Mouse (Mus musculus): ENCODE data around the gene Chst10.

The Chst10 gene

DNA sequence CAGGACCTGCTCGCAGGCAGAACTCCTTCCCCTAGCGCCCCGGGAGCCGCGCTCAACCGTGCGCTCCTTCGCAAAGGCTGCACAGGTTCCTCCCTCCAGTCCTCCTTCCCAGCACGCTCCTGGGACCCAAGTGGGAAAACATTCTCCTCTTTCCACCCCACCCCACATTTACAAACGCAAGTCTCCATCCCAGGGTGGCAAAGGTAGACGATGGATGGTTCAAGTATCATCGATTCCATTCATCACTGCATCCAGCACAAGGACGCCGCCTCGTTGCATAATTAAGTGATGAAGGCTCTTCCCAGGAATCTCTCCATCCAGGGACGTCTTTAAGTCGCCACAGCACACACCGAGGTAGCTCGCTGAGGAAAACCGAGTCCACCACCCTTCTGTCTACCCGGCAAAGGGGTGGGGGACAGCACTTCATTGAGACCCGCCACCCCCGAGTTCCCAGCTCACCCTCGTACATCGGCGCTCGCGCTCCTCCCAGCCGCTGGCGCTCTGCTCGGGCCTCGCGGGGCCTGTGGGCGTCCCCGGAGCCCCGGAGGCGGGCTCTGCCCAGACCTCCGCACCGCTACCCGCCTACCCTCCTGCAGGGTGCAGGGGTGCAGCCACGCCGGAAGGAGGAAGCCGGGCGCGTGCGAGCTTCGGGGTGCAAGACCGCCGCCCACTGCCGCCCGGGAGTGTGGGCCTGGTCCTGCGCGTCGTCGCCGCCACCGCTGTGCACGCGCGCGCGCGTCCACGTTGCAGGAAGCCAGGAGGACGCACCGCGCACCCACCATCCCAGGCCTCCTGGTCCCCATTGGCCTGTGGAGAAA, at the start of gene Chst10:
Gene Chst10 (minus strand): TSS at position 731 of the 818 bp plus-strand sequence.
- in situ Hi-C loops (cut with MboI; ENCODE audit: low pct_unique_long_range_greater_than_20kb in 1 of 2, low sequenced_read_pairs in 2 of 2, unreplicated experiment in 1 of 2): no loop called here

DNA sequence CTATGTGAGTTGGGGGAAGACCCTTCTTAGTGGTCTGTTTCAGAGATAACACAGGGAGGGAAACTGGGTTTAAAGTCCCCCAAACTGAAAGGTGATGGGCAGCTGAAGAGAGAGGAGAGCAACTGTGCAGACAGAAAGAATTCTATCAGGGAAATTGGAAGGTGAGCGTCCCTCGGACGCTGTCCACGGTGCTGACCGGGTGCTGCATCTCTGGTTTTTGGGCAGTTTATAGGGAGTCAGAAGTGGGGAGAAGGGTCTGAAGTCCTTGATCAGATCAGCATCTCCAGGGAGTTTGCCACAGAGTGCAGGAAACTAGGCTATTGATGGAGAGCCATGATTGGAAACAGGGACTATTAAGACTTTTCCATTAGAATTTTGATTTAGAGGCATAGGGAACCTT, 41.6 kb upstream of the Chst10 start:
- in situ Hi-C loops (cut with MboI; ENCODE audit: low pct_unique_long_range_greater_than_20kb in 1 of 2, low sequenced_read_pairs in 2 of 2, unreplicated experiment in 1 of 2): loop anchor here (10.0 kb wide), 1 partner anchor 75 kb away; no protein-coding TSS in a partner anchor

GRCm38 (mm10) chr1:38938849-38939248, 40.9 kb upstream of the Chst10 start, which contains the start of gene Nms:
TSS of gene Nms (plus strand) at chr1:38939149.
- in situ Hi-C loops (cut with MboI; ENCODE audit: low pct_unique_long_range_greater_than_20kb in 1 of 2, low sequenced_read_pairs in 2 of 2, unreplicated experiment in 1 of 2): loop anchor here (10.0 kb wide), 1 partner anchor 74 kb away; no protein-coding TSS in a partner anchor

GRCm38 (mm10) chr1:38936780-38937179, 38.8 kb upstream of the Chst10 start:
- in situ Hi-C loops (cut with MboI; ENCODE audit: low pct_unique_long_range_greater_than_20kb in 1 of 2, low sequenced_read_pairs in 2 of 2, unreplicated experiment in 1 of 2): loop anchor here (10.0 kb wide), 1 partner anchor 72 kb away; no protein-coding TSS in a partner anchor

DNA sequence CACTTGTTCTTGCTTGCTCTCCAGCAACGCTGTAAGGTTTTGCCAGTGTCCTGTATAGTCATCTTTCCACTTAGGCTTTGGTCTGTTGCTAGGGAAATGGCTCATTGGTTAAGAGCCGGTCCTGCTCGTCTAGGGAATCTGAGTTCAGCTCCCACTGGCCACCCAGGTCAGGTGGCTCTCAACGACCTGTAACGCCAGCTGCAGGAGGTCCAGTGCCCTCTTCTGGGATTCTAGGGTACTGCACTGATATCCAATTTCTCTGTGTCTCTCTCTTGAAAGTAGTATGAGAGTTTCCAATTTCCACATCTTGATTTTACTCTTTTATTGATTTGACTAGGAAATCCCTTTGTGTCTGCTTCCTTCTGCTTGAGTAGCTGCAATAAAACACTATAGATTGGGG, 36.7 kb upstream of the Chst10 start:
- in situ Hi-C loops (cut with MboI; ENCODE audit: low pct_unique_long_range_greater_than_20kb in 1 of 2, low sequenced_read_pairs in 2 of 2, unreplicated experiment in 1 of 2): loop anchor here (10.0 kb wide), 1 partner anchor 70 kb away; no protein-coding TSS in a partner anchor

- in situ Hi-C loops (cut with MboI; ENCODE audit: low pct_unique_long_range_greater_than_20kb in 1 of 2, low sequenced_read_pairs in 2 of 2, unreplicated experiment in 1 of 2): loop anchor here (10.0 kb wide), 1 partner anchor 66 kb away; no protein-coding TSS in a partner anchor
Measured at GRCm38 (mm10) chr1:38930767-38931166, 32.8 kb upstream of the Chst10 start.

DNA sequence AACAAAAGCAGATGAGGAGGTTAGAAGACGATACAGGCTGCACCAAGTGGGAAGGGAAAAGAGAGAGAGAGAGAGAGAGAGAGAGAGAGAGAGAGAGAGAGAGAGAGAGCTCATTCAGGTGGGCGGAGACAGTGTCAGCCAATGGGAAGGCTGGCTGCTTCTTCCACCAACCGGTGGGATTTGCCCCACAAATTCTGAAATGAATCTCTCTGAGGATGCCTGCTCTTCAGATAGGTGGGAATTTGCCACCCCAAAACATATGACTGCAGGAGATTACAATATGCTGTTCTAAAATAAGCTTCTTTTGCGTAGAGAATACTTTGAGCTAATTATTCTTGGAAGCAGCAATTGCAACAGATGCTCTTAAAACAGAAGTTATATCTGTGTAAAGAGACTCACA, 31.5 kb upstream of the Chst10 start:
- in situ Hi-C loops (cut with MboI; ENCODE audit: low pct_unique_long_range_greater_than_20kb in 1 of 2, low sequenced_read_pairs in 2 of 2, unreplicated experiment in 1 of 2): no loop called here

DNA sequence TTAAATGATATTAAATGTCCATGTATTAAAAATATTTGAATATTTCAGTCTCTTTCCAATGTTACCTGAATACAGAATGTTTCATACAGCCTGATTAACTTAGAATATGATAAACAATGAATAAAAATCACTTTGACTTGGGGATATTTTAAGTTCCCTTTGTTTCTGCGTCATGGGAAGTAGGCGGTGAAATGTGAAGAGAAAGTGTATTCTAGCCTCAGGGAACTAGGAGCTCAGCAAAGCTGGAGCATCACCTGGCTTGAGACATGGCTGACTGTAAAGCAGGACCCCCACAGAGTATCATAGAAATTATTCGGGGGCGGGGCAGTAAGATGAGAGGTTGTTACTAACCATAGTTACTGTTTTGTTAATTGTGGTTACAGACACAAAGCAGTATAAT, 31.0 kb upstream of the Chst10 start:
- in situ Hi-C loops (cut with MboI; ENCODE audit: low pct_unique_long_range_greater_than_20kb in 1 of 2, low sequenced_read_pairs in 2 of 2, unreplicated experiment in 1 of 2): no loop called here

GRCm38 (mm10) chr1:38903985-38904384, 6.0 kb upstream of the Chst10 start:
- in situ Hi-C loops (cut with MboI; ENCODE audit: low pct_unique_long_range_greater_than_20kb in 1 of 2, low sequenced_read_pairs in 2 of 2, unreplicated experiment in 1 of 2): no loop called here

GRCm38 (mm10) chr1:38902571-38902970, 4.6 kb upstream of the Chst10 start:
- in situ Hi-C loops (cut with MboI; ENCODE audit: low pct_unique_long_range_greater_than_20kb in 1 of 2, low sequenced_read_pairs in 2 of 2, unreplicated experiment in 1 of 2): no loop called here

- in situ Hi-C loops (cut with MboI; ENCODE audit: low pct_unique_long_range_greater_than_20kb in 1 of 2, low sequenced_read_pairs in 2 of 2, unreplicated experiment in 1 of 2): no loop called here
Measured at GRCm38 (mm10) chr1:38893081-38893480, 4.9 kb downstream of the Chst10 start.

DNA sequence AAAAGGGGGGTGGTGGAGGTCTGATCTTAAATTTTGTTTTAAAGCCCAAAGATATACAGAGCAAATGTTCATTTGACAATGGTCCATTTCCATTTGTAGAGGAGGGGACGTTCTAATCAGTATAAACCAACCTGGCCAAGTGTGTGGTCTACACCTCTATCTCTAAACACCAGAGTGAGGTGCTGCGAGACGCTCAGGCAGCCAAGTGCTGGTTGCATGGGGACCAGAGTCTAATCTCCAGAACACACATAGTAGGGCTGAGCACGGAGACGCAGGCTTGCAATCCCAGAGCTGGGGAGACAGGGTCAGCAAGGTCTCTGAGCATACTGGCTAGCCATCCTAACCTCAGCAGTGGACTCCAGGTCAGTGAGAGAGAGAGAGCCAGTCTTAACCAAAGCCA, 6.5 kb downstream of the Chst10 start:
- in situ Hi-C loops (cut with MboI; ENCODE audit: low pct_unique_long_range_greater_than_20kb in 1 of 2, low sequenced_read_pairs in 2 of 2, unreplicated experiment in 1 of 2): no loop called here

GRCm38 (mm10) chr1:38888803-38889202, 9.2 kb downstream of the Chst10 start:
- in situ Hi-C loops (cut with MboI; ENCODE audit: low pct_unique_long_range_greater_than_20kb in 1 of 2, low sequenced_read_pairs in 2 of 2, unreplicated experiment in 1 of 2): no loop called here

- in situ Hi-C loops (cut with MboI; ENCODE audit: low pct_unique_long_range_greater_than_20kb in 1 of 2, low sequenced_read_pairs in 2 of 2, unreplicated experiment in 1 of 2): no loop called here
Measured at GRCm38 (mm10) chr1:38887011-38887410, 10.9 kb downstream of the Chst10 start.

- in situ Hi-C loops (cut with MboI; ENCODE audit: low pct_unique_long_range_greater_than_20kb in 1 of 2, low sequenced_read_pairs in 2 of 2, unreplicated experiment in 1 of 2): no loop called here
Measured at GRCm38 (mm10) chr1:38886602-38887001, 11.4 kb downstream of the Chst10 start.

GRCm38 (mm10) chr1:38885956-38886355, 12.0 kb downstream of the Chst10 start:
- in situ Hi-C loops (cut with MboI; ENCODE audit: low pct_unique_long_range_greater_than_20kb in 1 of 2, low sequenced_read_pairs in 2 of 2, unreplicated experiment in 1 of 2): no loop called here

GRCm38 (mm10) chr1:38883766-38884165, 14.2 kb downstream of the Chst10 start:
- in situ Hi-C loops (cut with MboI; ENCODE audit: low pct_unique_long_range_greater_than_20kb in 1 of 2, low sequenced_read_pairs in 2 of 2, unreplicated experiment in 1 of 2): no loop called here

DNA sequence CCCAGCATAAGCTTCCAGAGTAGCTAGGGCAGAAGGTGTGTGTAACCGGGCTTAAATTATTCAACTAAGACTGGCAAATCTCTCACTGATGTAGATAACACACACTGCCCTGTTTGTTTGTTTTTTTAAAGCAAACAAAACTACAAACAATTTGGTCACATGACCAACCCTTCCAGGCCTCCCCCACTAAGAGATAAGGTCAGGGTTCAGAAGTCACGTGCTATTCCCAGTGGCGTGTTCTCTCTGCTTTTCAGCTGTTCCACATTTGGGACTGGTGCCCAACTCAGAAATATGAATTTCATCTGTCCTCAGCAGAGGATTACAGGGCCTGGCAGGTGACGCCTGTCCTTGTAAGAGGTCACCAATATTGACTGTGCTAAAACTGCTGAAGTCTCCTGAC, 15.2 kb downstream of the Chst10 start:
- in situ Hi-C loops (cut with MboI; ENCODE audit: low pct_unique_long_range_greater_than_20kb in 1 of 2, low sequenced_read_pairs in 2 of 2, unreplicated experiment in 1 of 2): no loop called here

DNA sequence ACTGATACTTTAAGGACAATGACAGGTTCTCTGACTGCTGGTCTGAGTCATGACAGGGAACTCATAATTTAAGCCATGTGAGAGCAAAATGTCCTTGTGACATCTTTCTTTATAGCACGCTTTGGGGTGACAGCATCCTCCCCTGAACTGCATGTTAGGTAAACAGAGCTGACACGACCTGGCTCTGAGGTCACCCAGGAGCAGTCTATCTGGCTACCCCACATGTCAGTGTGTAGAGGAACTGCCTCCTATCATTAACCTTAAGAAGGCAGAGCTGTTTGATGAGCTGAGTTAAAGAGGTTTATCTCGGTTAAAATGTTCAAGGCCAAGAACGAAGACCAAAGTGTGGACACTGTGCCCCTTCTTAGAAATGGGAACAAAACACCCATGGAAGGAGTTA, 16.6 kb downstream of the Chst10 start:
- in situ Hi-C loops (cut with MboI; ENCODE audit: low pct_unique_long_range_greater_than_20kb in 1 of 2, low sequenced_read_pairs in 2 of 2, unreplicated experiment in 1 of 2): no loop called here

Data from mouse embryonic stem cell (cell line).